Mouse (Mus musculus) heart, adult 8-10 months (tissue): ENCODE results near the gene Dlg2. TPM values are rescaled to one million over a fixed set of nuclear protein-coding genes. Genes with fewer than 3 reads are reported as not detected.

Experiments
- DNase-seq: peaks from one replicate; pipeline ENCODE4 v3.0.0; 2022; ENCODE audit warnings: low spot score
- total RNA-seq, 4 experiments: library from RNA; stranded (reverse); gene quantifications; 2 replicates each; pipeline ENCODE4 v1.2.4; 2022

The Dlg2 gene
- total RNA-seq, 4 experiments from 2014 or later, result 2.0 to 2.8 (median 2.3) TPM

GRCm38 (mm10) chr7:91897509-91897908, 1421.0 kb downstream of the Dlg2 start:
- DNase-seq, result no peak

- DNase-seq, result no peak
Observed at GRCm38 (mm10) chr7:91902503-91902902, 1426.0 kb downstream of the Dlg2 start.

GRCm38 (mm10) chr7:91916809-91917208, 1440.3 kb downstream of the Dlg2 start:
- no peak for DNase-seq

DNA sequence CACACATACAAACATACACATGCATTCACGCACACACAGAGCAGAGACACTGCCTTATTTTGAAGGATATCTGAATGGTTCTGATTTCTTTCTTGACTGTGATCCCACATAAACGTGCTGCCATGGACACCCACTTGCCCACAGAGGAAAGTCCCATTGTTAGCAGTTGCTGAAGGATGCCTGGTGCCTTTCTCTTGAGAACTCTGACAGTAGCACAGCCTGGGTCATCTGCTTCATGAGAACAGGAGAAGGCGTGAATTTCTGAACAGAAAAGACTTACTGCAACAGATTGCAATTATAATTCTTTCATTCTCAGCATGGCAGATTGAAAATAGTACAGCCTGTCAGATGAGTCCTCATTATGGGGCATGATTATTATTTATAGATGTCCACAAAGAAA, 1442.6 kb downstream of the Dlg2 start:
- no peak for DNase-seq

DNA sequence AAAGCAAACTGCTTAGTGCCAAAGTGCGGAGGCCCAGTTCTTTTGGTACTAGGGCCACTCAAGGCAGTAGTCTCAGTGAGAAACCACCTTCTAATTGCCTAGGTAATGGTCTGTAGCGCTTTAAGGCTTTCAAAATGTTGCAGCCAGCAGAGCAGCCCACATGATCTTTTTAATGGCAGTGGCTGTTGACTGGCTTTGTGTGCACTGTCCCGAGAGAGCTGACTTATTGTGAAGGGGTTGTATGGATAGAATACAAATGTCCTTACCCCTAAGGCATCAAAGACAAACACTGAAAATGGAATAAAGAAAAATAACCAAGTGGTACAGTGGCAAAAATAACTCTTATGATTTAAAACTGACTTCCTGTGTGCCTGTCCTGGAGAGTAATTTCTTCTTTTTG, 1443.3 kb downstream of the Dlg2 start:
- no peak for DNase-seq

DNA sequence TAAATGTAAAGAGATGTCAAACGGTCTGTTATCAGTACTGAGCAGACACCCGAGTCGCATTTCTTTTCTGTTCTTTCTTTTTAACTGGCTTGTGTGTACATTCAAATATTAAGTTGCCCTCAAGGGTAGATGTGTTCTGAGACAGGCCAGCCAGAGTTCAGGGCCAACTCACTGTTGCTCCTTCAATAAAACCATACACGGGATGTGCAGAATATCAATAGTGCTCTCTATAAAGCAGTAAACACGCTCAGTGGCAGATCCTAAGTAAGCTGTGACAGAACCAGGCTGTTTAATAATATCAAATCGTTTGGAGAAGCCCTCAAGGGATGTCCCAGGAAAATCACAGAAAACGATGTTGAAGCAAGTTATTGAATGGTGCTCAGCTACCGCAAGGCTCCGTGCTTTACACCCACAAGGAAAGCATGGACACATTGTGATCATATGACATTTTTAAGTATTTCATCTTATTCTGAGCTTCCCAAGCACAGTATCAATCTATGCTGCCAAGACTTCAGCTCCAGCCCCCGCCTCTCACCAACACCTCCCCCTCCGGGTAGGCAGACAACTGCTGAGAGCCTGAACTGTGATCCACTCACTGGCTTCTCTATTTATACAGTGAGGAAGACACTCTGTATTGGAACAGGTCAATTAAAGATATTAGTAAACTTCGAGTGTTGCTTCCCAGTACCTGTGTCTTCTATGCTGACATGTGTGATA, 1458.6 kb downstream of the Dlg2 start:
- no peak for DNase-seq

DNA sequence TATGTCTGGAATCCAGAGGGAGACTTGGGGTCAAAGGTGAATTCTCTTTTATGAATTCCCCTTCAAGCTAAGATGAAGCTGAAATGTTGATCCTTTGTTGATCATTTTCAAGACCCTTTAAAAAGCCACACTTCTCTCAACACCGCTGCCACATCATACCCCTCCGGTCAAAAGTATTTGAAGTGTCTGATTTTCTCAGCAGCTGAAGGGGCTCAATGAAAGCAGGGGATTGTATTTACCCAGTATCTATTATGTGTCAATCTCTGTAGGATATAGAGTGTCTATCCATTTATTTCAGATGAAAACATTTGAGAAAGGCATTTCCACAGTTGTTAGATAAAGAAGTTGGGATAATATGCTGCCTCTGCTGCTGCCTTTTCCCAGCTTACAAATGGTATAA, 1459.7 kb downstream of the Dlg2 start:
- DNase-seq, result no peak

DNA sequence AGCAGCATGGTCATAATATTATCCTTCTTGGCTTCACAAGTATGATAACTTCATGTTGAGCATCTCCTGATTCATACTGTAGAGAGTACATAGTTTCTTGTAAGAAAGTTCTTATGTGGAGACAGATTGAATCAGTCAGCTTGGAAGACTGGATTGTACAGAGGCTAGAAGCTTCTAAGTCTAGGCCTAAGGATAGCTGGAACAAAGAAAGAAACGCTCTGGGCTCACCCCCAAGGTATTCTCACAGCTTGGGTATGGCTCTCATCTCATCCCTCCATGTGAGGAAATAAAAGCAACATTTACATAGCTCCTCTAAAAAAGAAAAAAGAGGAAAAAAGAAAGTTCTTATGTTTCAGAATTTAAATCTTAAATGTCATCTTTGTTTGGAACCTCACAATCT, 1466.8 kb downstream of the Dlg2 start:
- no peak for DNase-seq

DNA sequence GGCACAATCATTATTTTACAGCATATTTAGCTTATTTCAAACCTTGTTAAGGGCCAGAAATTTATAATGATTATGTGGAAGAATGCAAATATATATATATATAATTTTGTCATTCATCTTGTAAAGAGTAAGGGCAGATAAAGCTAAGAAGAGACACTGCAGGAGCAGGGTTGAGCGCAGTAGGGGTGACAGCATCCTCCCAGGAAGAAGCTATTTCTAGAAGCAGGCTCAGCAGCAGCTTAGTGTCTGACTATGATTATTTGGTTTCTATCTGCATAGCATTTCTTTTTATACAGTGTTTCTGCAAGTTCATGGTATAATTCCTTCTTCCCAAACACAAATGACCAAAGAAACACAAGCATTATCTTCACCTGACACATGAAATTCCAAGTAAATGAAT, 1479.1 kb downstream of the Dlg2 start:
- no peak for DNase-seq

DNA sequence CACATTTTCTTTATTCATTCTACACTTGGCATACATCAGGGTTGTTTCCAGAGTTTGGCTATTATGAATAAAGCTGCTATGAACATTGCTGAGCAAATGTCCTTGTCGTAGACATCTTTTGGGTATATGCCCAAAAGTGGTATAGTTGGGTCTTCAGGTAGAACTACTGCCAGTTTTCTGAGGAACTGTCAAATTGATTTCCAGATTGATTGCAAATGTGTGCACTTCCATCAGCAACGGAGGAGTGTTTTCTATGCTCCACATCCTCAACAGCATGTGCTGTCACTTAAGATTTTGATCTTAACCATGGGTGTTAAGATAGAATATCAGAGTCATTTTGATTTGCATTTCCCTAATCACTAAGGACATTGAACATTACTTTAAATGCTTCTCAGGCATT, 1486.5 kb downstream of the Dlg2 start:
- DNase-seq, result no peak

DNA sequence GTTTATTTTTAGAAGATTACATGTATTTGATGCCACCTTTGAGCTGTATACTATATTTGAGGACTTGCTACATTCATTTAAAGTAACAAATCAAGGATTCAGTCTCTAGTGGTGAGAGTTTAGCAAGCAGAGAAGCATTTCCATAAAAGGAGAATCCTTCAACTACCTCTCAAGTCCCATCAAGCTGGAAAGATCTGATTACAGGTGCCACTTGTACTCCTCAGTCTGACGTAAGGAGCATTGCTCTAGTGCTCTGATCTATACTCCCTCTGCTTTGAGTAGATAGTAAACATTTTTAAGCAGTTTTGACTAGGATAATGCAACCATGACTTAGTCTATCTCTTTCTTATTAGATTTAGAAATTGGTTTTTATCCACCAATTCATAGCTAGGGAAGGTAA, 1496.5 kb downstream of the Dlg2 start:
- no peak for DNase-seq

DNA sequence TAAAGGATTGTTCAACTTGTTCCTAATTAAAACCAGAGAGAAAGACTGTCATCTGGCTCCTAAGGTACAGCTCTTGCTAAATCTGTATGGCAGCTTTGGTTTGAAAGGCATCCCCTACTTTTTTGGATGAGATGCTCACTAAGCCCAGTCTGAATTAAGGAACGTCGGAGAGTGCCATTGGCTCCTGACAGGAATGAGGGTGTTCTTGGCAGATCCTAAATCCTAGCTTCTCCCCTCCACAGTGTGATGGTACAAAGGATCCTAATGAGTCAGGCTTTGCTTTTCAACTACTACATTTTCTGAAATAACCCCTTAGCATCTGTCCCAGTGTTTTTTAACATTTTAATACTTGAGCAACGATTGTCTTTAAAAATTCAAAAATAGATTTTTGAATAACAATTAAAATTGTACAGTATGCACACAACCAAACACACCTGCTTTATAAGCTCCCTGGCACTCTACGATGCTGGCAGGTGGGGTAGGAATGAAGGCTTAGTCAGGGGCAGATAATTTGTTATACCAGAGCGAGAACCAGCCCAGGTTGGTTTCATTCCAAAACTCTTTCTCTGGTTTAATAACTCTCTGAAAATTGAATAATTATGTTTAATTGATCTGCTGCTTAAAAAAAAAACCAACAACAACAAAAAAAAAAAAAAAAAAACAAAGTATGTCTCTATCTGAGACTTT, 1527.4 kb downstream of the Dlg2 start:
- no peak for DNase-seq

DNA sequence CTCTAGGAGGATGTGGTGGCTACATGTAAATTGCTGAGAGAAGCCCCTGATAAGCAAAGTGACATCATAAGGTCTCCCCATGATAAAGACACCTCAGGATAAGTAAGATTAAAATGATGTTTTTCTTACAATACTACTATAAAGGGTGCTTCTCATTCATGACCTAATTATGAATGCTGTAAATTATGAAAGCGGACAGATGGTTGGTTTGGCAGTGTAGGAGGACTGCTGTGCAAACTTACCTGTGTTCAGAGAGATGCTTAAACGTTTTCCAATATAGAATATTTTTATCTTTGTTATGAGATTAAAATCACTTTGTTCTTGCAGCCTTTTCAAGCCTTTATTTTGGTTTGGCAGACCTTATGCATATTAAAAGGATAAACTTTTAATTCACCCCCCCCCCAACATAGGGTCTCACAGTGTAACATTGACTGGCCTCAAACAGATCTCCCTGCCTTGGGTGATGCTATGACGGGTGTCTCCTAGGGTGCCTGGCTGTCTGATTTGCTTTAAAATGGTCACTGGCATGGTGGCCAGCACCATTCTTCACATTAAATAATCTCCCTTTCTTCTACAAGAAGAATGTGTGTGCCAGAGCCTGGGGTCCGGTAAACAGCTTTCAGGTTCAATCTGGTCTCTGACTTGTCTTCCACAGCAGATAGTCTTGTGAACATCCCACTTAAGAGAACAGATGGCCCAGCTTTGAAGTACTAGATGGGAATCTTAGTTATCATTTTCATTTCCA, 1529.4 kb downstream of the Dlg2 start:
- DNase-seq, result no peak

GRCm38 (mm10) chr7:92008702-92009101, 1532.2 kb downstream of the Dlg2 start:
- no peak for DNase-seq

- DNase-seq, result no peak
Observed at GRCm38 (mm10) chr7:92024928-92025327, 1548.5 kb downstream of the Dlg2 start.

DNA sequence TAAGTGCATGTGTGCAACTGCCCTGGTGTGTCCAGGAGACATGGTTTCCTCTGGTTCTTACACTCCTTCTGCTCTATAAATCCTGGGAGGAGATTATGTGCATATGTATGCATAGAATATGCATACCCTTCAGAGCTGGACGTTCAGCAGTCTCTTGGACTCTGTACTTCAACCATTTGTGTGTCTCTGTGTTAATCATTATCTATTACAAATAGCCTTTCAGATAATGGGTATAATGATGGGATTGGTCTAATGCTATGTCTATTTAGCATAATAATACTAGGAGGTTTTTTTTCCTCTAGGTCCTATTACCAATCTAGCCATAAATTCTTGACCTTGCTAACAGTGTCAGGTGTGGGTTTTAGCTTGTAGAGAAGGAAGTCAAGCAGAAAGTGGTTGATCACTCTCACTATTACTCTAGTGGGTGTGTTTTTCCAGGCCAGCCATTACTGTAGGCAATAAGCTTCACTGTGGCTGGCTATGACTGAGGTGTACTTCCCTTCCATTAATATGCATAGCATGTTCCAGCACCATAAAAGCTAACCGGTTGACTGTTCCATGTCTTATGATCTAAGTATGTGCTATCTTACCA, 1549.1 kb downstream of the Dlg2 start:
- DNase-seq, result no peak

- no peak for DNase-seq
Observed at GRCm38 (mm10) chr7:92027049-92027448, 1550.6 kb downstream of the Dlg2 start.

DNA sequence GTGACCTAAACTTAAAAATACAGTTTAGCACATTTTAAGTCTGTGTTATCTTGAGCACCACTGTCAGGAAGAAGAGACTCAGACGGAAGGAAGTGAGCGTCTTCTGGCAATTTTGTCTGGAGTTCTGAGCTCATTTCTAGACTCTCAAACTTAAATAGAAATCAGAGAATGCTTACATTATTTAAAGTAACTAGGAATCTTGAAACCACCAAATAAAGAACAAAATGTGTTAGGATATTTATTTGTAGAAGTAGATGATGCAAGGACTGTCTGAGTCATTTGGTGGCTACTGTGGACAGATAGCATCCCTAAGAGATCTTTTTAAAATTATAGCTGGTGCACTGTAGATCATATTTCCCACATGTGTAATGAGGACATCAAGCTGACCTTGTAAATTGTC, 1557.8 kb downstream of the Dlg2 start:
- DNase-seq, result no peak

- DNase-seq, result no peak
Observed at GRCm38 (mm10) chr7:92040187-92040586, 1563.7 kb downstream of the Dlg2 start.

DNA sequence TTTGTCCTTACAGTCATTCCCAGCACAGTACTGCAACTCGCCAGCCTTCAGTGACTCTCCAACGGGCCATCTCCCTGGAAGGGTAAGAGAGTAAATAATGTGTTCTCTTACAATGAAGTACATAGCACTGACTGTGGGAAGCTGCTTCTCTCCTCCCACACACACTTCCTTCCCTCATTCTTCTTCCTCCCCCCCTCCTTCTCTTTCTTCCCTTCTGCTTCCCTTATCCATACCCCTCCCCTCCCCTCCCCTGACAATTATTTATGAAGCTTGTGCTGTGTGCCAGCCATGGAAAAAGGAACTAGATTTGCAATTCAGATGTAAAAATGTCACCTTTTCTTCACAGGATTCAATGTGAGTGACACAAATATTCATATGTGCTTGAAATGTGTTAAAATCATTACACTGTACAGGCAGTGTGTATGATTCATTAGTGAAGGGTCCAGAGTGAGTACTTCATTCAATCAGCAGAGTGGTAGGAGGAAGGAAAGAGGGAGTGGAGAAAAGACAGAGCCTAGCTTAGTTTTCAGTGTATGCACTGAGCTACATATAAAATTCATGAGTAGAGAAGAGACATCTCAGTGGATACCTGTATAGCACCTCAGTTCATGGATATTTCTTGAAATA, 1564.4 kb downstream of the Dlg2 start:
- DNase-seq, result no peak

- no peak for DNase-seq
Observed at GRCm38 (mm10) chr7:92044966-92045365, 1568.5 kb downstream of the Dlg2 start.

- DNase-seq, result no peak
Observed at GRCm38 (mm10) chr7:92047271-92047670, 1570.8 kb downstream of the Dlg2 start.
